Mouse (Mus musculus) limb, embryonic 15.5 days (tissue): ENCODE data around the gene Rpl21. TPM values are rescaled to one million over a fixed set of nuclear protein-coding genes. Genes with fewer than 3 reads are reported as not detected.

Experiments used
- ATAC-seq: fragments of 200-750 bp; cut with Nextera tagmentation; 2 replicates; pipeline ENCODE4 v1.8.0; 2017; ENCODE audit warnings: low read depth, moderate TSS enrichment; ENCODE audit not compliant: insufficient number of reproducible peaks, low FRiP score, low TSS enrichment
- H3K27ac ChIP-seq: fragments of 300-500 bp; sonication (generic); 2 replicates; pipeline ENCODE4 v1.5.1; 2015; ENCODE audit warnings: moderate library complexity, mild to moderate bottlenecking, inconsistent platforms
- H3K27me3 ChIP-seq: fragments of 300-500 bp; sonication (generic); 2 replicates; pipeline ENCODE4 v1.6.1; 2015; ENCODE audit warnings: inconsistent platforms
- H3K36me3 ChIP-seq: fragments of 300-500 bp; sonication (generic); 2 replicates; pipeline ENCODE4 v1.6.1; 2015; ENCODE audit warnings: inconsistent platforms
- H3K4me1 ChIP-seq: fragments of 300-500 bp; sonication (generic); 2 replicates; pipeline ENCODE4 v1.6.1; 2015; ENCODE audit warnings: inconsistent platforms
- H3K4me2 ChIP-seq: fragments of 300-500 bp; sonication (generic); 2 replicates; pipeline ENCODE4 v1.6.1; 2015; ENCODE audit warnings: mild to moderate bottlenecking, inconsistent platforms
- H3K4me3 ChIP-seq: fragments of 300-500 bp; sonication (generic); 2 replicates; pipeline ENCODE4 v1.5.1; 2015; ENCODE audit warnings: mild to moderate bottlenecking, inconsistent platforms
- H3K9ac ChIP-seq: fragments of 300-500 bp; sonication (generic); 2 replicates; pipeline ENCODE4 v1.6.1; 2015; ENCODE audit warnings: inconsistent platforms
- H3K9me3 ChIP-seq: fragments of 300-500 bp; sonication (generic); 2 replicates; pipeline ENCODE4 v1.6.1; 2016; ENCODE audit warnings: inconsistent platforms
- WGBS: fragments of 180-500 bp; shearing (Covaris S2); methylation state at CpG from one replicate; pipeline ENCODE4 v1.1.7; 2015; 5-methylcytosine and 5-hydroxymethylcytosine counted together
- polyA plus RNA-seq: library from polyadenylated mRNA; unstranded; fragments of >200 nt; fragmentation: Nextera tagmentation; extraction: Ambion mirVana; gene quantifications from 2 replicates; pipeline ENCODE4 v1.2.1, GENCODE M21; 2015

Gene Rpl21
- polyA plus RNA-seq, 1 experiment from 2014 or later, result 534 TPM

GRCm38 (mm10) chr5:146798031-146798430, 34.7 kb upstream of the Rpl21 start:
- Histone ChIP-seq H3K9me3 (no peaks in the 10 kb centered on the region; the same call in 1 of the 2 replicates), H3K27ac (no peak overlapping the region), H3K27me3 (no peaks in the 10 kb centered on the region), H3K9ac (no peak overlapping the region), H3K36me3 (no peaks in the 10 kb centered on the region), H3K4me3 (no peak overlapping the region), H3K4me2 (no peak overlapping the region), H3K4me1 (peaks cover 7% of the 10 kb centered on the region)
- WGBS, result 53% methylated on average over 9 of the region's 9 CpGs
- no peak for ATAC-seq

DNA sequence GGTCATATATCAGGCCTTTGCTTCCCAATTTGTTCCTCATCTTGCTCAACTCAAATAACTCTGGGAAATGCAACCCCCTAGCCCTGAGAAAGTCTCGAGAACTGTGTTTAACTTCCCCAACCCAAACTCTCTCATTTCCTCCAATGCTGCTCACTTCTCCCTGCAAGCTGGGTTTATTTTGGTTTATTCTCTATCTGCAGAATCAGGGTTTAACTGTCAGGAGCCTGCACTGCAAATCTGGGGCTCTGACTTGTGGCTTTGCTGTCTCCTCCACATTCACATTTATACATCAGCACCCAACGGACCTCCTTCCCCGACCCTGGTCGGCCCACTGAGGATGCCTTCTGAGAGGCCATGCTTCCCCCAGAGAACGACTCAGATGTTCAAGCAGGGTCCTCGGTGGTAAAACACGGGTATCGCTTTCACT, 26.7 kb upstream of the Rpl21 start:
- no peak for ATAC-seq
- H3K4me2 ChIP-seq, result no peak overlapping the region
- 66% methylated on average over 8 of the region's 8 CpGs for WGBS
- H3K4me3 ChIP-seq, result no peak overlapping the region
- H3K27ac ChIP-seq, result no peak overlapping the region
- H3K27me3 ChIP-seq, result no peaks in the 10 kb centered on the region
- H3K9me3 ChIP-seq, result no peaks in the 10 kb centered on the region; the same call in 1 of the 2 replicates
- H3K36me3 ChIP-seq, result no peaks in the 10 kb centered on the region
- H3K4me1 ChIP-seq, result no peaks in the 10 kb centered on the region
- H3K9ac ChIP-seq, result no peak overlapping the region

DNA sequence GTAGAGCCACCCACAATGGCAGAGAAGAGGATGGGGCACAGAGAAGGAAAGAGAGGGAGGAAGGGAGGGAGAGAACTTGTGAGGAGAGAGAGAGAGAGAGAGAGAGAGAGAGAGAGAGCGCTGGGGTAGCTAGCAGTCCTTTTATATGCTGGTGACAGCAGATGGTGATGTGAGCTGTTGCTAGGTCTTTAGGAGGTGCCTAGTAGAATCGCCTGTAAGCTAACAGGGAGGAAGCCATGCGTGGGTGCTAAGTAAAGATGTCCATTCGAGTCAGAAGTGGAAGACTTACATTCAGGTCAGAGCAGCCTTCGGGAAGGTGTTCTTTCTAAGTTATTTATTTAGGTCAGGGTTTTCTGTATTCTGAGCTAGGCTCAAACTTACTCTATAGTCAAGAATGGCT, 22.7 kb upstream of the Rpl21 start:
- Histone ChIP-seq H3K9me3 (no peaks in the 10 kb centered on the region), H3K4me2 (no peak overlapping the region), H3K36me3 (no peaks in the 10 kb centered on the region), H3K4me1 (no peaks in the 10 kb centered on the region), H3K9ac (no peak overlapping the region), H3K27me3 (no peaks in the 10 kb centered on the region), H3K27ac (no peak overlapping the region), H3K4me3 (no peak overlapping the region)
- 76% methylated on average over 5 of the region's 5 CpGs for WGBS
- no peak for ATAC-seq

- no peaks in the 10 kb centered on the region for H3K27me3 ChIP-seq
- no peaks in the 10 kb centered on the region for H3K36me3 ChIP-seq
- ATAC-seq, result no peak
- H3K4me1 ChIP-seq, result no peaks in the 10 kb centered on the region
- 83% methylated on average over 5 of the region's 5 CpGs for WGBS
- H3K9me3 ChIP-seq, result no peaks in the 10 kb centered on the region
- H3K9ac ChIP-seq, result no peak overlapping the region
- H3K4me3 ChIP-seq, result no peak overlapping the region
- H3K4me2 ChIP-seq, result no peak overlapping the region
- H3K27ac ChIP-seq, result no peak overlapping the region
Observed at GRCm38 (mm10) chr5:146812866-146813265, 19.8 kb upstream of the Rpl21 start.

DNA sequence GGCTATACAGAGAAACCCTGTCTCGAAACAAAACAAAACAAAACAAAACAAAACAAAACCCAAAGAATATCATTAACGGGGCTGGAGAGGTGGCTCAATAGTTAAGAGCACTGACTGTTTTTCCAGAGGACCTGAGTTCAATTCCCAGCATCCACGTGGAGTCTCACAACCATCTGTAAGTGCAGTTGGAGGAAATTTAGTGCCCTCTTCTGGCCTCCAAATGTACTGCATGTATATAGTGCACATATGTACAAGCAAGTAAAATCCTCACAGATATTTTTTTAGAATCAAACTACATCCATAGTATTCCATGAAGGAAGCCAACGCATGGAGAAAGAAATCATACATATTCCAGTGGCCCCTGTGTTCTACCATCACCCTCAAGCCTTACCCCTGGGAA, 19.3 kb upstream of the Rpl21 start:
- Histone ChIP-seq H3K4me2 (no peak overlapping the region), H3K4me3 (no peak overlapping the region), H3K36me3 (no peaks in the 10 kb centered on the region), H3K9me3 (no peaks in the 10 kb centered on the region), H3K9ac (no peak overlapping the region), H3K27ac (no peak overlapping the region), H3K4me1 (no peaks in the 10 kb centered on the region), H3K27me3 (no peaks in the 10 kb centered on the region)
- WGBS, result 86% methylated on average over 4 of the region's 4 CpGs
- no peak for ATAC-seq

DNA sequence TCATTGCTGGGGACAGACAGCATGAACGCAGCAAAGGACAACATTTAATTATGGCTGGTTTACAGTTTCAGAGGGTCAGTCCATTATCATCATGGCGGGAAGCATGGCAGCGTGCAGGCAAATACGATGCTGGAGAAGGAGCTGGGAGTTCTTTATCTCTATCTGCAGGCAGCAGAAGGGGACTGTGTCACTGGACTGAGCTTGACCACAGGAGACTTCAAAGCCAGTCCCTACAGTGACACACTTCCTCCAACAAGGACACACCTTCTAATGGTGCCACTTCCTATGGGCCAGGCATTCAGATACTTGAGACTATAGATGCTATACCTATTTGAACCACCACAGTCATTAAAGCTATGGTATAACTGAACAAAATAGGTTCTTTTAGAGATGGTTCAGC, 17.3 kb upstream of the Rpl21 start:
- WGBS, result 68% methylated on average over 4 of the region's 4 CpGs
- no peaks in the 10 kb centered on the region for H3K27me3 ChIP-seq
- H3K4me3 ChIP-seq, result no peak overlapping the region
- no peak for ATAC-seq
- no peak overlapping the region for H3K27ac ChIP-seq
- H3K36me3 ChIP-seq, result no peaks in the 10 kb centered on the region
- no peak overlapping the region for H3K4me2 ChIP-seq
- no peaks in the 10 kb centered on the region for H3K4me1 ChIP-seq
- H3K9me3 ChIP-seq, result no peaks in the 10 kb centered on the region
- H3K9ac ChIP-seq, result no peak overlapping the region

- H3K27ac ChIP-seq, result no peak overlapping the region
- no peak overlapping the region for H3K9ac ChIP-seq
- no peaks in the 10 kb centered on the region for H3K36me3 ChIP-seq
- H3K4me1 ChIP-seq, result no peaks in the 10 kb centered on the region
- WGBS, result 81% methylated on average over 8 of the region's 8 CpGs
- H3K4me2 ChIP-seq, result no peak overlapping the region
- H3K27me3 ChIP-seq, result no peaks in the 10 kb centered on the region
- no peak overlapping the region for H3K4me3 ChIP-seq
- H3K9me3 ChIP-seq, result no peaks in the 10 kb centered on the region
- ATAC-seq, result no peak
Observed at GRCm38 (mm10) chr5:146817583-146817982, 15.1 kb upstream of the Rpl21 start.

DNA sequence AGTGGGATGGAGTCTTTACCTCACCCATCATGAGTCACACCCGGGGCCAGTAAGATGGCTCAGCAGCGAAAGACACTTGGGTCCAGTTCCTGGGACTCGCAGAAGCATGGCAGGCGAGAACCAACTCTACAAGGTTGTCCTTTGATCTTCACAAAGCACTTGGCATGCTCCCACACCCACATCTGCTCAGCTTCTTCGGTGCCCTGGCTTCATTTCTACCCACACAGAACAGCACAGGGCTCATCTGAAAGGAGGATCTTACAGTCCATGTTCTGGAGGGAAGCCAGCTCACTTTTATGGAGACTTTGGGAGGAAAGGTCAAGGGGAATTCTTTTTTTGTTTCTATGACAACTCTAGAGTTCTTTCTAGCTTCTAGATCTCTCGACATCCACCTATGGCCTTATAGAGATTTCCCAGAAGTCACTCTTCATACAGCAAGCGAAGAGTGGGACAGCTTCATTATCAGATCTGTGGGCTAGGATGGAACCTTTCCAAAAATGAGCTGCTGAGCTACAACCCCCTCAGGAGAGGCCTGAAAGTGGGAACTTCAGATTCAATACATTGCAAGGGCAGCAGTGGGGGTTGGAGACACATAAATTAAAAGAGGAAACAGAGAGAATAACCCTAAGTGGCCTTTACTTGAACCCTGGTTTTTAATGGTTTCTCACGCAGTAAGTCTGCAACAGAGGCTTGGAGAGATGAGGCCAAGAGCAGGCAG, 13.6 kb upstream of the Rpl21 start:
- Histone ChIP-seq H3K4me3 (no peak overlapping the region), H3K27me3 (no peaks in the 10 kb centered on the region), H3K4me1 (no peaks in the 10 kb centered on the region), H3K36me3 (no peaks in the 10 kb centered on the region), H3K4me2 (no peak overlapping the region), H3K27ac (no peak overlapping the region), H3K9me3 (no peaks in the 10 kb centered on the region), H3K9ac (no peak overlapping the region)
- 69% methylated on average over 8 of the region's 8 CpGs for WGBS
- ATAC-seq, result no peak

DNA sequence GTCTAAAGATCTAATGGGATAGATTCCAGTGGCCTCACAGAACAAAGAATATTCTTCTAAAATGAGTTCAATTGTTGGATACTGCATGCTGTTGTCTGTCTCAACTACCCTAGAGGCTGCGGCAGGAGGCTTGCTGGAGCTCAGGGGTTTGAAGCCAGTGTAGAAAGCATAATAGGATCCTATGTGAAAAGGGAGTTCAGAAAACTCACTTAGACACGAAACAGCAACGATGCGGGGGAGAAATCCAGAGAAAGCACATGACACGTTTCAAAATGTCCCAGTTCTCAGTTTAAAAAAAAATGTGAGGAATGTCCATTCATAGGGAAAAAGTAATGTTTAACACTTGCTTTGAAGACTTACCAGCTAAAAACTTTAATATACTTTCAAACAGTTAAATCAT, 9.7 kb upstream of the Rpl21 start:
- no peaks in the 10 kb centered on the region for H3K27me3 ChIP-seq
- no peak for ATAC-seq
- H3K4me1 ChIP-seq, result peaks cover 5% of the 10 kb centered on the region
- H3K9me3 ChIP-seq, result no peaks in the 10 kb centered on the region
- no peak overlapping the region for H3K9ac ChIP-seq
- 75% methylated on average over 5 of the region's 5 CpGs for WGBS
- no peak overlapping the region for H3K4me3 ChIP-seq
- no peak overlapping the region for H3K4me2 ChIP-seq
- H3K36me3 ChIP-seq, result no peaks in the 10 kb centered on the region
- no peak overlapping the region for H3K27ac ChIP-seq

DNA sequence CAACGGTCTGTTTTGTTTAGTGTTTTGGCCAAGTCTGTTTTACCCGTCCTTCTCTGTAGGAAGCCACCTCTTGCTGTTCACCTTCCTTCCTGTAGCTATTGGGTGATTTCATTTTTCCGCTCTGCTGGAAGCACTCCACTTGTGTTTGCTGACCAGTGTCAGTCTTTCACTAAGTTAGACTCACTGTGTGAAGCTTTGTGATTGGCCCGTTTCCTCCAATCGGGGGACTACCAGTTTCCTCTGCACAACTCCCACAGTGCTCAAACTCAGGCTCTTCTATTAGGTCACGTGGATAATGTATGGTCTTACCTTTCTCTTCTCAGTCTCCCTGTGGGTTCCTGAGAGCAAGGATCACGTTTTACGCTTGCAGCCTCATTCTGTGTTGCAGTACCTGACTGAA, 3.2 kb upstream of the Rpl21 start:
- Histone ChIP-seq H3K4me3 (no peak overlapping the region), H3K4me2 (no peak overlapping the region), H3K36me3 (peaks cover 3% of the 10 kb centered on the region), H3K27me3 (no peaks in the 10 kb centered on the region), H3K27ac (no peak overlapping the region), H3K9ac (no peak overlapping the region), H3K4me1 (peaks cover 12% of the 10 kb centered on the region), H3K9me3 (no peaks in the 10 kb centered on the region)
- 54% methylated on average over 8 of the region's 8 CpGs for WGBS
- ATAC-seq, result no peak

DNA sequence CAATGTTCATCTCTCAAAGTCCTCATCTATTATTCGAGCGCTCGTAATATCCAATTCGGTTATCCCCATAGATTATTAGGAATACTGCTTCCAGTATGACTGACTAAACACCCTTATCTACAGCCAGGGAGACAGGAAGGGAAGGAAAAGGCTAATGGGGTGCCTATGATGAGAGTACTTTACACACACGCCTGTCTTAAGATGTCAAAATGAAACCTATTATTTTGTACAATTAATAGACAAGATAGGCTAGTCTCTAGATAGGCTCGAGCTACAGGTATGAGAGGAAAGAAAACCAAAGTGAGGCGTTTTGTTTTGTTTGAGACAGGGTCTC, 288 bp upstream of the Rpl21 start:
- peak overlapping the region; percentile 53 for H3K4me2 ChIP-seq
- H3K9ac ChIP-seq, result peak overlapping the region; percentile 97
- peaks cover 9% of the 10 kb centered on the region for H3K4me1 ChIP-seq
- ATAC-seq, result peak; percentile 2; the same call in 1 of the 2 replicates
- H3K27me3 ChIP-seq, result no peaks in the 10 kb centered on the region
- WGBS, result 48% methylated on average over 7 of the region's 7 CpGs
- H3K9me3 ChIP-seq, result no peaks in the 10 kb centered on the region
- peak overlapping the region; percentile 93 for H3K4me3 ChIP-seq
- H3K36me3 ChIP-seq, result peaks cover 30% of the 10 kb centered on the region
- peak overlapping the region; percentile 89 for H3K27ac ChIP-seq

DNA sequence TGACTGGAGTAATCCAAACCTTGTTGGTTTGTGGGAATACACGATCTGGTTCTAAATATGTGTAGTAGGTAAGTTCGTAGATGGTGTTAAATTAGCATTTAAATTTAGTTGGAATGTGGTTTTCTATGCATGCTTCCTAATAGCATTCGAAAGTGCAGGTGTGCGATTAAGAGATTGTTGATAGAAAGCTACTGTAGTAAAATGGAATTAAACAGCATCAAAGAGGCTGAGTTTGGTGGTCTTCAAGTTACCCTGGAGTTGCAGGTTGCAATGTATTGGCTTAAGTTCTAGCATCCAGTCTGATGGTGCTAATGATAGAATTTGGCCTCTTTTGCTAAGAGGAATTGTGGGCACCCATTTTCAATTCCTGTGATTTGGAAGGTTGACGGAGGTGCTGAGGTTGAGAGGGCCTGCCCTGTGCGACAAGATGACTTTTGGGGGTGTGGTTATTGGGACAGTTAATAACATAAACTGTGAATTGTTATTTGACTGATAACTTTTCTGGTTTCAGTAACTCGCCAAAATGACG, 1.0 kb downstream of the Rpl21 start:
- Histone ChIP-seq H3K27ac (peak overlapping the region; percentile 89; the same call in 1 of the 2 replicates), H3K27me3 (no peaks in the 10 kb centered on the region), H3K9ac (peak overlapping the region; percentile 97), H3K4me3 (peak overlapping the region; percentile 93), H3K36me3 (peaks cover 43% of the 10 kb centered on the region), H3K9me3 (no peaks in the 10 kb centered on the region), H3K4me1 (peaks cover 9% of the 10 kb centered on the region), H3K4me2 (peak overlapping the region; percentile 53)
- ATAC-seq, result no peak
- 16% methylated on average over 8 of the region's 8 CpGs for WGBS

- peaks cover 49% of the 10 kb centered on the region for H3K36me3 ChIP-seq
- H3K27ac ChIP-seq, result no peak overlapping the region
- no peak overlapping the region for H3K4me3 ChIP-seq
- no peak overlapping the region for H3K9ac ChIP-seq
- no peak overlapping the region for H3K4me2 ChIP-seq
- ATAC-seq, result no peak
- H3K4me1 ChIP-seq, result peaks cover 9% of the 10 kb centered on the region
- 72% methylated on average over 8 of the region's 8 CpGs for WGBS
- H3K9me3 ChIP-seq, result no peaks in the 10 kb centered on the region
- H3K27me3 ChIP-seq, result no peaks in the 10 kb centered on the region
Observed at GRCm38 (mm10) chr5:146834959-146835358, 2.3 kb downstream of the Rpl21 start.
